Mouse (Mus musculus): ENCODE measurements at regions not wholly inside any gene's neighbourhood (a gene's known extent, or its start where the extent isn't known, plus 50 kb on each side); places are given as distances from the start of the nearest gene placed in this dataset.

- Histone ChIP-seq H3K9ac (ENCODE audit: low read length) (no peak overlapping the region), H3K4me3 (ENCODE audit: low read length) (no peak overlapping the region), H3K9me3 (ENCODE audit: control insufficient read depth, low read length) (no peaks in the 10 kb centered on the region), H3K4me2 (ENCODE audit: low read depth, low read length) (no peak overlapping the region), H3K36me3 (ENCODE audit: control insufficient read depth, insufficient read depth, low read length) (no peaks in the 10 kb centered on the region), H3K27ac (ENCODE audit: low read length) (no peak overlapping the region), H3K4me1 (replicated peaks; ENCODE audit: control insufficient read depth, insufficient read depth, low read length) (peaks cover 4% of the 10 kb centered on the region; the same call in 1 of the 2 replicates), H3K27me3 (ENCODE audit: control insufficient read depth, insufficient read depth, low read depth, low read length) (no peaks in the 10 kb centered on the region)
- 64% methylated on average over 1 of the region's 1 CpGs for WGBS
- ATAC-seq (ENCODE audit: low read depth), result no peak
These were observed 151.2 kb upstream of the Tox3 start for GRCm38 (mm10) chr8:90499315-90499714.

- peak; percentile 56; the same call in 1 of the 2 replicates for ATAC-seq (ENCODE audit: low read depth)
- Histone ChIP-seq H3K36me3 (ENCODE audit: control insufficient read depth, insufficient read depth, low read length) (no peaks in the 10 kb centered on the region), H3K9me3 (ENCODE audit: control insufficient read depth, low read length) (no peaks in the 10 kb centered on the region), H3K4me1 (replicated peaks; ENCODE audit: control insufficient read depth, insufficient read depth, low read length) (peaks cover 4% of the 10 kb centered on the region; the same call in 1 of the 2 replicates), H3K4me2 (ENCODE audit: low read depth, low read length) (peak overlapping the region; percentile 49), H3K9ac (ENCODE audit: low read length) (0 out of 2 replicates have a peak overlapping the region, but pooled peaks have one; percentile 17), H3K27ac (ENCODE audit: low read length) (no peak overlapping the region), H3K27me3 (ENCODE audit: control insufficient read depth, insufficient read depth, low read depth, low read length) (no peaks in the 10 kb centered on the region), H3K4me3 (ENCODE audit: low read length) (peak overlapping the region; percentile 19)
- 8% methylated on average over 13 of the region's 13 CpGs for WGBS
These were observed 148.6 kb upstream of the Tox3 start for GRCm38 (mm10) chr8:90496658-90497163.

- no peaks in the 10 kb centered on the region for H3K27me3 ChIP-seq (ENCODE audit: control insufficient read depth, insufficient read depth, low read depth, low read length)
- no peak overlapping the region for H3K27ac ChIP-seq (ENCODE audit: low read length)
- no peak overlapping the region for H3K9ac ChIP-seq (ENCODE audit: low read length)
- H3K36me3 ChIP-seq (ENCODE audit: control insufficient read depth, insufficient read depth, low read length), result no peaks in the 10 kb centered on the region
- H3K9me3 ChIP-seq (ENCODE audit: control insufficient read depth, low read length), result no peaks in the 10 kb centered on the region
- no peak for ATAC-seq (ENCODE audit: low read depth)
- 67% methylated on average over 5 of the region's 5 CpGs for WGBS
- H3K4me1 ChIP-seq (replicated peaks; ENCODE audit: control insufficient read depth, insufficient read depth, low read length), result peaks cover 4% of the 10 kb centered on the region; the same call in 1 of the 2 replicates
- H3K4me3 ChIP-seq (ENCODE audit: low read length), result no peak overlapping the region
- no peak overlapping the region for H3K4me2 ChIP-seq (ENCODE audit: low read depth, low read length)
These were observed 147.8 kb upstream of the Tox3 start for GRCm38 (mm10) chr8:90495943-90496371.

GRCm38 (mm10) chr8:90492521-90493225, 144.5 kb upstream of the Tox3 start:
- no peaks in the 10 kb centered on the region for H3K36me3 ChIP-seq (ENCODE audit: control insufficient read depth, insufficient read depth, low read length)
- ATAC-seq (ENCODE audit: low read depth), result no peak
- peaks cover 4% of the 10 kb centered on the region; the same call in 1 of the 2 replicates for H3K4me1 ChIP-seq (replicated peaks; ENCODE audit: control insufficient read depth, insufficient read depth, low read length)
- H3K9me3 ChIP-seq (ENCODE audit: control insufficient read depth, low read length), result no peaks in the 10 kb centered on the region
- no peak overlapping the region for H3K4me2 ChIP-seq (ENCODE audit: low read depth, low read length)
- no peak overlapping the region for H3K4me3 ChIP-seq (ENCODE audit: low read length)
- WGBS, result 56% methylated on average over 14 of the region's 14 CpGs
- no peaks in the 10 kb centered on the region for H3K27me3 ChIP-seq (ENCODE audit: control insufficient read depth, insufficient read depth, low read depth, low read length)
- H3K9ac ChIP-seq (ENCODE audit: low read length), result no peak overlapping the region
- H3K27ac ChIP-seq (ENCODE audit: low read length), result no peak overlapping the region

GRCm38 (mm10) chr8:90491691-90492090, 143.5 kb upstream of the Tox3 start:
- Histone ChIP-seq H3K4me2 (ENCODE audit: low read depth, low read length) (no peak overlapping the region), H3K36me3 (ENCODE audit: control insufficient read depth, insufficient read depth, low read length) (no peaks in the 10 kb centered on the region), H3K9me3 (ENCODE audit: control insufficient read depth, low read length) (no peaks in the 10 kb centered on the region), H3K4me3 (ENCODE audit: low read length) (no peak overlapping the region), H3K27ac (ENCODE audit: low read length) (no peak overlapping the region), H3K27me3 (ENCODE audit: control insufficient read depth, insufficient read depth, low read depth, low read length) (no peaks in the 10 kb centered on the region), H3K9ac (ENCODE audit: low read length) (no peak overlapping the region), H3K4me1 (replicated peaks; ENCODE audit: control insufficient read depth, insufficient read depth, low read length) (peaks cover 3% of the 10 kb centered on the region; the same call in 1 of the 2 replicates)
- ATAC-seq (ENCODE audit: low read depth), result no peak
- WGBS, result 55% methylated on average over 7 of the region's 7 CpGs

DNA sequence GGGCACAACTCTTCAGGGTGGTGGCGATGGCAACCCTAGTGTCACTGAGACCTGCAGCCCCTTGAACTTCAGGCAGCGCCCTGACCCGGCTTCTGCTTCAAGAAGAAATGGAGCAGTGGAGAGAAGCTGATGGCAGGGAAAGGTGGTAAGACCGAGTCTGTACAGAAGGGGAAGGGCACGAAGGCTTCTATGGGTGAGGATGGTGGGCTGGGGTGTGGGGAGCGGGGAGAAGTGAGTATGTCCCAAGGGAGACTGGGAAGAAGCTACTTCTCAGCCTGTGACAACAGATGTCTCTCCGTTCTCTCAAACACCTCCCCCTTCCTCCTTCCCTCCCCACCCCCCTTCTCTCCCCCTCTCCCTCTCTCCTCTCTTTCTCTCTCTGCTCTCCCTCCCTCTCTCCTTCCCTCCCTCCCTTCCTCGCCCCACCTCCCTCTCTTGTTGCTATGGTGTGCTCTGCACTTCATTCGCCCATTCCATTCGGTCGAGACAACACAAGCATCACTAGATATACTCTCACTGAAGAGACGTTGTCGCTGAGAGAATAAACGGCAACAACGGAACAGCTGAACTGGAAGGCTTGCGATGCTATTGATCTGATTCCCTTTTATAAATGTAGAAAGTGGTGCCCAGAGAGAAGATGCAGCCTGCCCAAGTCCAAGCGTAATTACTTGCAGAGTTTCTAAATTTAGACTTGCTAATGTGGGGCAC, 142.7 kb upstream of the Tox3 start:
- Histone ChIP-seq H3K27me3 (ENCODE audit: control insufficient read depth, insufficient read depth, low read depth, low read length) (no peaks in the 10 kb centered on the region), H3K27ac (ENCODE audit: low read length) (no peak overlapping the region), H3K4me3 (ENCODE audit: low read length) (no peak overlapping the region), H3K9me3 (ENCODE audit: control insufficient read depth, low read length) (no peaks in the 10 kb centered on the region), H3K4me1 (replicated peaks; ENCODE audit: control insufficient read depth, insufficient read depth, low read length) (no peaks in the 10 kb centered on the region), H3K4me2 (ENCODE audit: low read depth, low read length) (no peak overlapping the region), H3K36me3 (ENCODE audit: control insufficient read depth, insufficient read depth, low read length) (no peaks in the 10 kb centered on the region), H3K9ac (ENCODE audit: low read length) (no peak overlapping the region)
- 61% methylated on average over 17 of the region's 17 CpGs for WGBS
- ATAC-seq (ENCODE audit: low read depth), result no peak

DNA sequence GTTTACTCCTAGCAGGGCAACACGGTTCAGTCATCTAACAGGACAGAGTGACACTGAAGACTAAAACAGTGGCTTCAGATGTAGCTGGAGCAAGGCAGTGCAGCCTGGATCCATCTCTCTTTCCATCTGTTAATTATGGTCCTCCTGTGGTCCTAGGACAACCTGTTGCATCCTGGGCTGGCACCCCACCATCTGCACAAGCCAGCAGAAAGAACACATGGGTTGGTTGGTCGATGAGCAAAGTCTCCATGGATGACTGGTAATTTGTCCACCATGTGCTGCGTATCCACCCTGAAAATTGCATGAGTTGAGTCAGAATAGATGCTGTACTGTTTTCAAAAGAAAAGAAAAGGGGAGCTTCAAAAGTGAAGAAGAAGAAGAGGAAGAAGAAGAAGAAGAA, 138.4 kb upstream of the Tox3 start:
- Histone ChIP-seq H3K9ac (ENCODE audit: low read length) (no peak overlapping the region), H3K4me1 (replicated peaks; ENCODE audit: control insufficient read depth, insufficient read depth, low read length) (no peaks in the 10 kb centered on the region), H3K27me3 (ENCODE audit: control insufficient read depth, insufficient read depth, low read depth, low read length) (no peaks in the 10 kb centered on the region), H3K9me3 (ENCODE audit: control insufficient read depth, low read length) (no peaks in the 10 kb centered on the region), H3K27ac (ENCODE audit: low read length) (no peak overlapping the region), H3K4me2 (ENCODE audit: low read depth, low read length) (no peak overlapping the region), H3K36me3 (ENCODE audit: control insufficient read depth, insufficient read depth, low read length) (no peaks in the 10 kb centered on the region), H3K4me3 (ENCODE audit: low read length) (no peak overlapping the region)
- WGBS, result 73% methylated on average over 3 of the region's 3 CpGs
- ATAC-seq (ENCODE audit: low read depth), result no peak

GRCm38 (mm10) chr8:90478149-90478548, 130.0 kb upstream of the Tox3 start:
- no peak for ATAC-seq (ENCODE audit: low read depth)
- H3K9ac ChIP-seq (ENCODE audit: low read length), result no peak overlapping the region
- no peak overlapping the region for H3K4me2 ChIP-seq (ENCODE audit: low read depth, low read length)
- no peak overlapping the region for H3K4me3 ChIP-seq (ENCODE audit: low read length)
- no peaks in the 10 kb centered on the region for H3K36me3 ChIP-seq (ENCODE audit: control insufficient read depth, insufficient read depth, low read length)
- H3K9me3 ChIP-seq (ENCODE audit: control insufficient read depth, low read length), result no peaks in the 10 kb centered on the region
- no peaks in the 10 kb centered on the region for H3K27me3 ChIP-seq (ENCODE audit: control insufficient read depth, insufficient read depth, low read depth, low read length)
- no peak overlapping the region for H3K27ac ChIP-seq (ENCODE audit: low read length)
- H3K4me1 ChIP-seq (replicated peaks; ENCODE audit: control insufficient read depth, insufficient read depth, low read length), result no peaks in the 10 kb centered on the region
- 15% methylated on average over 4 of the region's 4 CpGs for WGBS

- no peak for ATAC-seq (ENCODE audit: low read depth)
- Histone ChIP-seq H3K4me1 (replicated peaks; ENCODE audit: control insufficient read depth, insufficient read depth, low read length) (no peaks in the 10 kb centered on the region), H3K4me3 (ENCODE audit: low read length) (no peak overlapping the region), H3K27ac (ENCODE audit: low read length) (no peak overlapping the region), H3K36me3 (ENCODE audit: control insufficient read depth, insufficient read depth, low read length) (no peaks in the 10 kb centered on the region), H3K27me3 (ENCODE audit: control insufficient read depth, insufficient read depth, low read depth, low read length) (no peaks in the 10 kb centered on the region), H3K4me2 (ENCODE audit: low read depth, low read length) (no peak overlapping the region), H3K9ac (ENCODE audit: low read length) (no peak overlapping the region), H3K9me3 (ENCODE audit: control insufficient read depth, low read length) (no peaks in the 10 kb centered on the region)
- WGBS, result 51% methylated on average over 7 of the region's 7 CpGs
These were observed 125.9 kb upstream of the Tox3 start for GRCm38 (mm10) chr8:90474066-90474465.

Data from lung, embryonic 16.5 days (tissue).